Mouse (Mus musculus) testis, adult 2 months (tissue): ENCODE results near the gene Hoxd1.

Source experiments
- CTCF ChIP-seq: fragments of 200-500 bp; IDR thresholded peaks from 2 replicates; pipeline ENCODE4 v1.5.1; 2012; ENCODE audit warnings: low read depth, mild to moderate bottlenecking, inconsistent platforms, low read length, moderate library complexity; ENCODE audit not compliant: control insufficient read depth, insufficient read depth, insufficient replicate concordance
- POLR2A ChIP-seq: fragments of 200-500 bp; IDR thresholded peaks from 2 replicates; pipeline ENCODE4 v1.6.1; 2012; ENCODE audit warnings: low read depth, mild to moderate bottlenecking, inconsistent platforms, low read length, moderate library complexity; ENCODE audit not compliant: control insufficient read depth

DNA sequence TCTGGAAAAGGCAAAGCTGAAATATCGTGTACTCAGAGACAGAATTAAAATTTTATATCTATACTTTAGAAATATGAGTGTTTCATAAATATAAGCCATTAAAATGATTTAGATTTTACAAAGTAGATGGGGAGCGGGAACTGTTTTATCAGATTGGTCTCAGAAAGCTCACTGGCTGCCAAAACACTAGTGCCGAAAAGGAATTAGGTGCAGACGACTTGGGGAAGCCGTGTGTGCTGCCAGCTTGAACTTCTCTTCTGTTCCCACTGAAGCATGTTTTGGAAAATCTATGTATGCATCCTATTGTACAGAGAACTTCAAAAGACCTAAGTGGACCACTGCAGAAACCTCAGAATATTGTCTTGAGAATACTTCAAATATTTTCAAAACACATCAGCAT is 45.7 kb downstream of the Hoxd1 start:
- TF ChIP-seq CTCF (no peak), POLR2A (no peak)
